Mouse (Mus musculus): Measurements from ENCODE around the gene Cd244a. TPM values are rescaled to one million over a fixed set of nuclear protein-coding genes. Genes with fewer than 3 reads are reported as not detected.

The Cd244a gene
- polyA plus RNA-seq (2012) = 0.02 TPM in 1 of 2 replicates, not detected in the other

DNA sequence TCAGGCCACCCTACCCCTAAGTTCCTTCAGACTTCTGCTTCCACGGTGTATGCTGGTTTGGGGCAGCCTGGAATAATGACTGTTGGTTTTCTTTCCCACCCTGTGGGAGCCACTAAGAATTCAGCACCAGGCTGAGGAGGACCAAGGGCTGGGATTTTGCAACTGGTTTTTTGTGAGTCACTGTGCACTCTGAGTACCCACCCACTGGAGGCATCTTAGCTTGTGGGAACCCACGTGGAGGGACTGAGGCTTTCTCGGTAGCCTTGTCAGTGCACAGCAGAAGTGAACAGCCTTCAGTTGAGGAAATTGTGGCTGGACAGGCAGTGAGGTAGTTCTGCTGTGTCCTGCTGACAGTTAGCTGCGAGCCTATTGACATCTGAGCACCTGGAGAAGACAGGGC, at the start of gene Cd244a:
TSS of gene Cd244a (plus strand) at position 296 of the 400 bp plus-strand sequence.
- Histone ChIP-seq H3K36me3 (ENCODE audit: control insufficient read depth) (no peaks in the 10 kb centered on the region), H3K4me1 (ENCODE audit: control insufficient read depth) (no peaks in the 10 kb centered on the region), H3K9me3 (ENCODE audit: control insufficient read depth, low read length) (no peaks in the 10 kb centered on the region), H3K4me3 (replicated peaks) (no peak within 1 kb of the TSS), H3K27me3 (ENCODE audit: control insufficient read depth) (no peaks in the 10 kb centered on the region)
- TF ChIP-seq TAL1 (IDR thresholded peaks at IDR 0.05; ENCODE audit: low read length) (no peak), GATA1 (IDR thresholded peaks at IDR 0.05; ENCODE audit: low read length) (no peak)

GRCm38 (mm10) chr1:171513234-171513633, 45.8 kb upstream of the Cd244a start:
- TF ChIP-seq GATA1 (IDR thresholded peaks at IDR 0.05; ENCODE audit: low read length) = no peak
- TF ChIP-seq TAL1 (IDR thresholded peaks at IDR 0.05; ENCODE audit: low read length) = no peak
- Histone ChIP-seq H3K9me3 (ENCODE audit: control insufficient read depth, low read length) (peaks cover 2% of the 10 kb centered on the region), H3K4me1 (ENCODE audit: control insufficient read depth) (no peaks in the 10 kb centered on the region), H3K27me3 (ENCODE audit: control insufficient read depth) (no peaks in the 10 kb centered on the region), H3K36me3 (ENCODE audit: control insufficient read depth) (no peaks in the 10 kb centered on the region), H3K4me3 (replicated peaks) (no peak overlapping the region)

GRCm38 (mm10) chr1:171513760-171514159, 45.2 kb upstream of the Cd244a start:
- no peak overlapping the region for H3K4me3 ChIP-seq (replicated peaks)
- H3K27me3 ChIP-seq (ENCODE audit: control insufficient read depth) = no peaks in the 10 kb centered on the region
- no peak for TF ChIP-seq GATA1 (IDR thresholded peaks at IDR 0.05; ENCODE audit: low read length)
- TF ChIP-seq TAL1 (IDR thresholded peaks at IDR 0.05; ENCODE audit: low read length) = no peak
- no peaks in the 10 kb centered on the region for H3K4me1 ChIP-seq (ENCODE audit: control insufficient read depth)
- H3K9me3 ChIP-seq (ENCODE audit: control insufficient read depth, low read length) = peaks cover 4% of the 10 kb centered on the region
- no peaks in the 10 kb centered on the region for H3K36me3 ChIP-seq (ENCODE audit: control insufficient read depth)

GRCm38 (mm10) chr1:171515039-171515438, 44.0 kb upstream of the Cd244a start:
- H3K27me3 ChIP-seq (ENCODE audit: control insufficient read depth) = no peaks in the 10 kb centered on the region
- H3K4me1 ChIP-seq (ENCODE audit: control insufficient read depth) = no peaks in the 10 kb centered on the region
- TF ChIP-seq TAL1 (IDR thresholded peaks at IDR 0.05; ENCODE audit: low read length) = no peak
- no peak; the same call in 1 of the 2 replicates for TF ChIP-seq GATA1 (IDR thresholded peaks at IDR 0.05; ENCODE audit: low read length)
- peaks cover 4% of the 10 kb centered on the region for H3K9me3 ChIP-seq (ENCODE audit: control insufficient read depth, low read length)
- H3K36me3 ChIP-seq (ENCODE audit: control insufficient read depth) = no peaks in the 10 kb centered on the region
- H3K4me3 ChIP-seq (replicated peaks) = no peak overlapping the region

- peaks cover 4% of the 10 kb centered on the region for H3K9me3 ChIP-seq (ENCODE audit: control insufficient read depth, low read length)
- H3K36me3 ChIP-seq (ENCODE audit: control insufficient read depth) = no peaks in the 10 kb centered on the region
- no peaks in the 10 kb centered on the region for H3K27me3 ChIP-seq (ENCODE audit: control insufficient read depth)
- no peak overlapping the region for H3K4me3 ChIP-seq (replicated peaks)
- no peaks in the 10 kb centered on the region for H3K4me1 ChIP-seq (ENCODE audit: control insufficient read depth)
- TF ChIP-seq GATA1 (IDR thresholded peaks at IDR 0.05; ENCODE audit: low read length) (no peak), TAL1 (IDR thresholded peaks at IDR 0.05; ENCODE audit: low read length) (no peak)
These were observed 43.4 kb upstream of the Cd244a start for GRCm38 (mm10) chr1:171515557-171515956.

DNA sequence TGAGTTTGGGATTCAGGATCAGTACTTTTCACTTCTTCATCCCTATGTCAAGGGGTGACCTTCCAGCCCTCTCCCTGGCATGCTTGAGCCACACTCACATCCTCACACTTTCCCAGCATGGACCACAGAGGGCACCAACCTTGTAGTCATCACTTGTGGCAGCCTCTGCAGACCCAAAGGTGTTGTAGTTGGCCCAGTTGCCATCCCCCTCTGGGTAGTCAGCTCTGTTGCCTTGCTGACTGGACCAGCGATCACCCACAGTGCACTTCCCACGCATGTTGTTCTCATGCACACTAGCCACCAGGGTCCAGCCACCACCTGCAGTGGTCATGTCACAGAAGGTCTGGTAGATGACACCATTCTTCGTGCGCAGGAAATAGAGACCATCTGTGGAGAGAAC, 27.6 kb upstream of the Cd244a start:
- no peak for TF ChIP-seq GATA1 (IDR thresholded peaks at IDR 0.05; ENCODE audit: low read length)
- no peak for TF ChIP-seq TAL1 (IDR thresholded peaks at IDR 0.05; ENCODE audit: low read length)
- H3K27me3 ChIP-seq (ENCODE audit: control insufficient read depth) = no peaks in the 10 kb centered on the region
- H3K36me3 ChIP-seq (ENCODE audit: control insufficient read depth) = no peaks in the 10 kb centered on the region
- no peak overlapping the region for H3K4me3 ChIP-seq (replicated peaks)
- no peaks in the 10 kb centered on the region for H3K4me1 ChIP-seq (ENCODE audit: control insufficient read depth)
- H3K9me3 ChIP-seq (ENCODE audit: control insufficient read depth, low read length) = no peaks in the 10 kb centered on the region

GRCm38 (mm10) chr1:171532830-171533229, 26.2 kb upstream of the Cd244a start:
- no peaks in the 10 kb centered on the region for H3K9me3 ChIP-seq (ENCODE audit: control insufficient read depth, low read length)
- H3K36me3 ChIP-seq (ENCODE audit: control insufficient read depth) = no peaks in the 10 kb centered on the region
- H3K4me3 ChIP-seq (replicated peaks) = no peak overlapping the region
- TF ChIP-seq GATA1 (IDR thresholded peaks at IDR 0.05; ENCODE audit: low read length) (no peak), TAL1 (IDR thresholded peaks at IDR 0.05; ENCODE audit: low read length) (no peak)
- no peaks in the 10 kb centered on the region for H3K27me3 ChIP-seq (ENCODE audit: control insufficient read depth)
- H3K4me1 ChIP-seq (ENCODE audit: control insufficient read depth) = no peaks in the 10 kb centered on the region

GRCm38 (mm10) chr1:171534557-171534956, 24.4 kb upstream of the Cd244a start:
- Histone ChIP-seq H3K4me1 (ENCODE audit: control insufficient read depth) (no peaks in the 10 kb centered on the region), H3K36me3 (ENCODE audit: control insufficient read depth) (no peaks in the 10 kb centered on the region), H3K4me3 (replicated peaks) (no peak overlapping the region), H3K27me3 (ENCODE audit: control insufficient read depth) (no peaks in the 10 kb centered on the region), H3K9me3 (ENCODE audit: control insufficient read depth, low read length) (peaks cover 4% of the 10 kb centered on the region; the same call in 1 of the 2 replicates)
- TF ChIP-seq TAL1 (IDR thresholded peaks at IDR 0.05; ENCODE audit: low read length) = no peak
- no peak for TF ChIP-seq GATA1 (IDR thresholded peaks at IDR 0.05; ENCODE audit: low read length)

DNA sequence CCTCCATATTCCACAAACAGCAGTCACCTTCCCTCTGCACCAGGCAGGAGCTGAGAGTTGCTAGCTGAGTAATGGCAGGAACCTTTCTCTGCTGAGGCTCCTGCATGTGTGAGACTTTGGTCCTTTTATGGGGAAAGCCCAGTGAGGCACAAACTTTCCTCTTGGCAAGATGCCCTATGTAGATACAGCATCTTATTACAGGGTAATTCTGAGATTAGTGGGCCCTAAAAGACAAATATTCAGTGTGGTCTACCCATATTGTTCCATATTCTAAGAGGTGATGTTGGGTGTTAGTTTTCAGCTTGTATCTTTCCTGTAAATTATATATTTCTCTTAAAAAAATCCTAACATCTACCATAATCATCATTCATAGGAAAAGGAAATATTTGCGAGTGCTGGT, 23.8 kb upstream of the Cd244a start, which contains the start of gene Itln1:
TSS of gene Itln1 (minus strand) at position 101 of the 400 bp plus-strand sequence.
- no peaks in the 10 kb centered on the region for H3K4me1 ChIP-seq (ENCODE audit: control insufficient read depth)
- peaks cover 7% of the 10 kb centered on the region for H3K9me3 ChIP-seq (ENCODE audit: control insufficient read depth, low read length)
- no peak within 1 kb of the TSS for H3K4me3 ChIP-seq (replicated peaks)
- no peaks in the 10 kb centered on the region for H3K27me3 ChIP-seq (ENCODE audit: control insufficient read depth)
- H3K36me3 ChIP-seq (ENCODE audit: control insufficient read depth) = no peaks in the 10 kb centered on the region
- TF ChIP-seq TAL1 (IDR thresholded peaks at IDR 0.05; ENCODE audit: low read length) = no peak
- TF ChIP-seq GATA1 (IDR thresholded peaks at IDR 0.05; ENCODE audit: low read length) = no peak

DNA sequence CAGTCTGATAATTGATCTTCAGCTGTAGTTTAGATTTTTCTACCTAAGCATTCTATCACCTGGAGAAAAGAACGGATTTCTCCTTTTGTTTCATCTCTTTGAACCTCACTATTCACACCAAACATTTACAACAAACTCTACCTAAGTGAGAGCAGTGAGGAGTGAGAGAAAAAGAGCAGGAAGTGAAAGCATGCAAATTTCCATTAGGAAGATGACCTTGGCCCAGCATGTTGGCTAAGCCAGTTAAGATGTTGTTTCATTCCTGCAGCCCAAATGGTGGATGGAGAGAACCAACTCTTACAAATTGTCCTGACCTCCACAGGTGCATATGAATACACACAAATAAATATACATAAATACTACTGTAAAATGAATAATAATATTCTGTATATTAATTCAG, 18.3 kb upstream of the Cd244a start:
- no peak for TF ChIP-seq GATA1 (IDR thresholded peaks at IDR 0.05; ENCODE audit: low read length)
- no peak for TF ChIP-seq TAL1 (IDR thresholded peaks at IDR 0.05; ENCODE audit: low read length)
- Histone ChIP-seq H3K27me3 (ENCODE audit: control insufficient read depth) (no peaks in the 10 kb centered on the region), H3K36me3 (ENCODE audit: control insufficient read depth) (no peaks in the 10 kb centered on the region)

More for the DNA sequence above, 18.3 kb upstream of the Cd244a start:
- H3K4me1 ChIP-seq (ENCODE audit: control insufficient read depth) = no peaks in the 10 kb centered on the region
- peaks cover 7% of the 10 kb centered on the region for H3K9me3 ChIP-seq (ENCODE audit: control insufficient read depth, low read length)
- H3K4me3 ChIP-seq (replicated peaks) = no peak overlapping the region

All from erythroblast, embryonic 14.5 days (primary cell).